Mouse (Mus musculus) layer of hippocampus, adult 9-10 months (tissue): ENCODE data around the gene Atn1.
A peak's percentile ranks its signal among the peaks of the same experiment; 100 is the strongest.

ENCODE experiments used
- DNase-seq: peaks from one replicate; pipeline ENCODE4 v3.0.0; 2022; ENCODE audit warnings: low spot score

The Atn1 gene

GRCm38 (mm10) chr6:124767920-124768703 is 11.8 kb upstream of the Atn1 start:
- DNase-seq: no peak

DNA sequence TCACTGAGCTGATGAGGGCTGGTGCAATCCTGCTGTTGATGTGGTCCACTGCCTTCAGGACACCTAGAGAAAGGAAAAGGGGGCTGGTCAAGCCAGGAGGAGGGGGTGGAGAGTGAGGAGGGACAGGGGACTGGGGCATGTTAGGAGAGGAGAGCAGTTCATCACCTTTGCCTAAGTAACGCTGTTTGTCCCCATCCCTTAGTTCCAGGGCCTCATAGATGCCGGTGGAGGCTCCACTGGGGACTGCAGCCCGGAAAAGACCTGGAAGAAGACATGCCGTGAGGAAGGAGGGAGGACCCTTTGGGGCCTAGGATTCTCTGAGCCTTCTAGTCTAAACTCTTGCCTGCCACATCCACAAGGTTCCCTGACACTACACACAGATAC is 11.2 kb upstream of the Atn1 start:
- DNase-seq: no peak

- DNase-seq: no peak
These were observed 9.6 kb upstream of the Atn1 start for GRCm38 (mm10) chr6:124765951-124766350.

GRCm38 (mm10) chr6:124759259-124759658 is 2.9 kb upstream of the Atn1 start:
- DNase-seq: no peak

DNA sequence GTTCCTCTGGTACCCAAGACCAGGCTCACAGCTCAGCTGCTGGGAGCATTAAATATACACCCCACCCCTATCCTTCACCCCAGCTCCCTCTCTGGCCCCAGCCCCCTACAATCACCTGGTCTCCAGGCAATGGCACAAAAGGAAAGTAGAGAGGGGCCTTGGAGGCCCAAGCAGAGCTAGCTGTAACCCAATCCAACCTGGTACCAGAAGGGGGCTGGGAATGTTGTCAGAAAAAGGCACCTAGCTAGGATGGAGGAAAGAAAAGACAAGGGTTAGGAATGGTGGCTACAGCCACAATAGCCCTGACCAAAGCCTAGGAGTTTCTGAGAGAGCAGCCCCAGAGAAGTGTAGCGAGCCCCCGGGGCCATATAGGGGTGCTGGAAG is 2.5 kb upstream of the Atn1 start:
- no peak for DNase-seq

DNA sequence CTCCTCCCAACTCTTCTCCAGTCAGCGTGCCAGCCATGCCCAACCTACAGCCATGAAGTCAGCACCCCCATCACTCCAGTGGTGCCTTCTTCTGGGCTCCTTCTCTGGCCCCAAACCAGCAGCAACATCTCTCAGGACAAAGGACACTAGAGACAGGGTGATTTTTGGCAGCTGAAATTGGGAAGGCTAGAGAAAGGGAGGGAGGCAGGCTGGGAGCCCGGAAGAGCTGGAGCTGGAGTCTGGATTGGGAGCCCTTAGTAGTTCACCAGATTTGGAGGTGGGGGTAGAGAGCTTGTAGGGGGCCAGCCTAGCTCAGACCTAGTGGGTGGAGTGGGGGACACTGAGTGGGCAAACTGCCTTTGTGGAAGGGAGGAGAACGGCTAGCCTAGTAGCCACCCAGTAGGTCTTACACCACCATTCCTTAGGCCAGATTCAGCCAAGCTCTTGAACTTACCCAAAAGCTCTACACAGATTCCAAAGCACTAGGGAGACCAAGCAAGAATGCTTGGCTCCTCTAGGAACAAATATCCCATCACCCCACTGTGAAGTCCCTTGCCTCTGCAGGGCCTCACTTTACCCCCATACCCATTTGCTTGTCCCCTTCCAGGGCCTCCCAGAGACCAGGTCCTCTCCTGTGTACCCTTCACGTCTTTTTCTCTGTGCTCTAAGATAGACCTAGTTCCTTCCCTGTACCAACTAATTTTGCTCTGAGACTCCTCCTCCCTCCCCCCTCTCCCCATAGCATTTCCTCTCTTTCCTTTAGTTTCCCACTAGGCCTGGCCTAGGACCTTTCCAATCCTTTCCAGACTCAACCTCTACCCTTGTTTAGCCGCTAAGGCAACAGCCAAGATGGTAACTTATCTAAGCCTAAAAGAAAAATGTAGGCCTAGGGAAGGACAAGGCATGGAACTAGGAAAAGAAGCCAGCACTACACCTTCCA is 1.9 kb upstream of the Atn1 start:
- DNase-seq: no peak

DNA sequence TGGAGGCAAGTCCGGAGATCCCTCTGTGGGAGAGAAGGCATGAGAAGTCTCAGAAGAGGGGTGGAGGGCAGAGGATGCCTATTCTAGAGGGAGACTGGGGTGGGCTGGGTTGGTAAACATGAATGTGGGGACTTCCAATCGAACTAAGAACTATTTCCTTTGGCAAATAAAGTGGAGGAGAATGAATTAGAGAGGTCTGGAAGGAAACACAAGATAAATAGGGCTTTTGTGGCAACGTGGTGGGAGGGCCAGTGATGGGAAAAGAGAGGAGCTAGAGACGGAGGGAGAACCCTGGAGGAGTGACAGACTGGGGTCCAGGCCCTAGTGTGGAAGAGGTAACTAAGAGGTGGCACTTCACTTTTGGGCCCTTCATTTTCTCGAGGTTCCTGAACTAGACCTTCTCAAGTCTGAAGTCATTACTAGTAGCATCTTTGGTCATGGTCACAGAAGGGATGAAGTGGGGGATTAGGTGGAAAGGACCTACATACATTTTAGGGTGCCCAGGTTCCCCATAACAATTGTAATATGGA is 1.1 kb upstream of the Atn1 start:
- no peak for DNase-seq

- DNase-seq: no peak
These were observed 477 bp upstream of the Atn1 start for GRCm38 (mm10) chr6:124756652-124757350.

DNA sequence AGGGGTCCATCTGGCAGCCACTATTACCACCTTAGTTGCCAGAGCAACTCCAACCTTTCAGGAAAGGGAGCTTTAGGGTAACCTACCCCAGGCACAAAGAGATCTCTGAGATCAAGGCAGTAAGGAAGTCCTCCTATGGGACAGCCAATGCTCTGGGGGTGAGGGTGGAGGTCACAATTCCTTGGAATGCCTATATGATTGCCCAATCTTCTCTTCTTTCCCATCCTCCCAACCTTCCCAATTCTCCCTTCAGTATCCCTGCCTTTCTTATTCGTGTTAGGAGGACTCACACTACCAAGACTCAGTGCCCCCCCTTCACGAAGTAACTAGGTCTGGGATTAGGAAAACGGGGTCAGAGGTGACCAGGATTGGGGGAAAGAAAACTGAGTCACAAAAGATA is 1.0 kb downstream of the Atn1 start:
- DNase-seq: no peak

- no peak for DNase-seq
These were observed 2.5 kb downstream of the Atn1 start for GRCm38 (mm10) chr6:124753861-124754260.

DNA sequence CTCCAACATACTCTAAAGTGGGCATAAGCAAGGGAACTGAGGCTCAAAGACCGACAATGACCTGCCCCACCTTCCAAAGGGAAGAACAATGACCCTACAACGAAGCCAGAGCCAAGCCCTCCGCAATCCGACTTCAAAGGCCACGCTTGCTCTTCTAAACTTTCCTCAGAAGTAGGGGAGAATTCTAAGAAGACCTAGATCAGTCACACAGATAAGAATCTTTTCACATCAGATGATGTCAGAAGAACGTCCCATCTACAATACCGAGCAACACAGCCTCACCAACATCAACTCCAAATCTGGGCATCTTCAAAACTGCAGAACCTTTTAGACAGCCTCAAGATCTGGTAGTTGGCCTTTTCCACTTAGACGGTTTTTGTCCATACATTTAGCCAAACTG is 5.9 kb downstream of the Atn1 start:
- DNase-seq: no peak

DNA sequence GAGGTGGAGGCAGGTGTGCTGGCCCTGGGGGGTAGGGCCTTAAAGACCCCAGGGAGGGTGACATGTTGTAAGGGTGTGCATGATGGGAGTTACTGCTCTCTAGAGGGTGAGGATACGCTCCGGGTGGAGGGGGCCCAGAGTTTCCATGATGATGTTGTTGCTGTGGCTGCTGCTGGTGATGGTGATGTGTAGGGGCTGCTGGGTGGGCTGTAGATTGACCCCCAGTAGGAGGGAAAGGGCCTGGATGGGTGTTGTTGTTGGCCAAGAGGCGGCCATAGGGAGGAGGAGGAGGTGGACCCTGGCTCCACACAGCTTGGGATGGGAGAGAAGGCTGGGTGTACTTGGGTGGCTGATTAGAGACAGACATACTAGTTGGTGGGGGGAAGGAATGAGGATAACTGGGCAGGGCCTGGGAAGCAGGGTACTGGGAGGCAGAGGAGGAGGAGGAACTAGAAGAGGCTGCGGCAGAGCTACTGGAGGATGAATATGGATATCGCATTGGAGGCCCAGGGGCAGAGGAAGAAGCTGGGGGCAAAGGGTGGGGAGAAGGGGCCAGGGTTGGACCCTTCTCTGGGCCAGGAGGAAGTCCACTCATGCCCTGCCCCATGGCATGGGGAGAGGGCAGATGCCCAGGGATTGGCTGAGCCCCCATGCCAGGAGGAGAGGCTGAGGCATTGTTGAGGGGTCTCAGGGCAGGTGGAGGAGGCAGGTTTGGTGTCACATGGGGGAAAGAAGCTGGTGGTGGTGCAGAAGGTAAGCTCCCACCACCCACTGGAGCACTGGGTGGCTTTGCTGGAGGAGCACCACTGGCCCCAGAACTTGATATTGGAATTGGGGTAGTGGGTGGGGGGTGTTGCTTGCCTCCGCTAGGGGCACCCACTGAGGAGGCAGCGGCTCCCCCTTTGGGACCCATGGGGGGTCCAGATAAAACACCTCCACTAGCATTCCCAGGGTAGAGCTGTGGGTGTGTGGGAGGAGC is 9.4 kb downstream of the Atn1 start:
- no peak for DNase-seq

DNA sequence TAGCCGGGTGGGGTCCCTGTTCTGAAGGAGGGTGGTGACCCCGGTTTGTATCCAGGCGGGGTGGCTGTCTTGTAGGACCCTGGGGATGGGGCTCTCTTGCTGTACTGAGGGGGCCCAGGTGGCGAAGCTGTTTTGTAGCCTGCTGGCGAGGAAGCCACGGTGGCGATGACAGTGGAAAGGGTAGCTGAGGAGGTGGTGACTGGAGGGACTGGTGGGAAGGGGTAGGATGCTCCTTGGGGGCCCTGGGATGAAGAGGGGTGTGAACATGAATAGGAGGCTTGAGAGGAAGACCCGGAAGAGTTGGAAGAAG is 10.1 kb downstream of the Atn1 start:
- DNase-seq: no peak

- DNase-seq: peak; percentile 81
These were observed 10.6 kb downstream of the Atn1 start for GRCm38 (mm10) chr6:124745490-124746295.

- no peak for DNase-seq
These were observed 11.5 kb downstream of the Atn1 start for GRCm38 (mm10) chr6:124744755-124745321.

DNA sequence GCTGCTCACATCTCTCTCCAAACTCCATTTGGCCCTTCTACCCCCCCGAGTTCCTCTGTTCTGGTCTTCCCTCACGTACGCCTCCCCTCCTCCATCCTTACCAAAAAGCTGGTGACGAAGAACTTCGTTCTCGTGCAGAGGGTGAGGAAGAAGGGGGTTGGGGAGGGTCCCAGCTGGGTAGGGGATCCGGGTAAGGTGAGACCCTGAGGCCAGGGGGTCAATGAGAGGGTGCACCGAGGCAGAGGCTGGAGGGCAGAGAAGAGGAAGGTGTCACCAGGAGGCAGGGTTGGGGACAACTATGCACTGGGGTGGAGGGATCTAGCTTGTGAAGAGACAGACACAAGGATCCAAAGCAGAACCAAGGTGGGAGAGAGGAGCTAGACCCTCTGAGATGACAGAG is 12.7 kb downstream of the Atn1 start:
- no peak for DNase-seq

DNA sequence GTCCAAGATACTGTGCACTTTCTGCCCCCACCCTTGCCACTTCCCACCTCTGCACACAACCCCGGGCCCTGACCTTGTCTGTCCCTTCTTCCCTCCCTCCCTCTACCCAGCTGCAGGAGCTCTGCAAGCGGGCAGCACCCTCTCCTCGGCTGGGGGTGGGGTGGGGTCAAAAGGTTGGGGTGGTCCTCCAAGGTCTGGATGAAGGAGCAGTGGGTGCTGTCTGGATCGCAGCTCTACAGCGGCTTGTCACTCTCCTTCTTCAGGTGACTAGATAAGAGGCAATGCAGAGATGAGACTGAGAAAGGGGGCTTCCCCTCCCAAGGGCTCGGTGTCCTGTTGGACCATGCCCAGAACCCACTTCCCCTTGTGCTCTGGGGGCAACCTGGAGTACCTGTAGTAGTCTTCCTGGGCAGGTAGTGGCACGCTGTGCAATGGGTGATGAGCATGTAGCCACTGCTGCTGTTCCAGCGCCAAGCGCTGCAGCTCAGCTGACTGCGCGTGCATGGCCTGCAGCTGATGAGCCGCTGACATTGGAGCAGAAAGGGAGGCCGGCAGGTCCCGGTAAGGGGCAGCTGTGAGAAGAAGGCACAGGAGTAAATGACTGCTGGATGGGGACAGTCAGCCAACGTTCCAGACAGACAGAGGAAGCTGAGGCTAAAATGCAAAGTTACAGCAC is 13.3 kb downstream of the Atn1 start:
- no peak for DNase-seq

DNA sequence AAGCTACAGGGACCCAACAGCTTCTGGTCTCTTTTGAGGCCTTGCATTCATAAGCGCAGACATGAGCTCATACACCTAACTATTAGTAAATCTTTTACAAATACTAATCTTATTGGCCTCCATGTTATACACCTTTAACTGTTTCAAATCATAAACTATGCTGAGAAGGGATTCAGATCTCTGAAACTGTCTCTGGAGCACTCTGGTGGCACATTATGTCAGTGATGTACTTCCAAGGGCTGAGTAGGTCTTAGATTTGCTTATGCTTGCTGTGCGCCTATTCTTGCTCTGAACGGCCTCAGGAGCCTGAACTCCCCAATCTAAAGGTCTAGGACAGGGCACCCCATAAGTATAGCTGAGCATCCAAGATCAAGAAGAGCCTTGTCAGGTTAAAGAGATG is 14.5 kb downstream of the Atn1 start:
- DNase-seq: no peak

- DNase-seq: peak; percentile 88
These were observed 15.2 kb downstream of the Atn1 start, which contains the start of gene Grcc10 for GRCm38 (mm10) chr6:124740888-124741761. TSS of gene Grcc10 (minus strand) at chr6:124741374.
